Mouse (Mus musculus): ENCODE results near the gene Dcun1d2.
A peak's percentile ranks its signal among the peaks of the same experiment; 100 is the strongest.

DNA sequence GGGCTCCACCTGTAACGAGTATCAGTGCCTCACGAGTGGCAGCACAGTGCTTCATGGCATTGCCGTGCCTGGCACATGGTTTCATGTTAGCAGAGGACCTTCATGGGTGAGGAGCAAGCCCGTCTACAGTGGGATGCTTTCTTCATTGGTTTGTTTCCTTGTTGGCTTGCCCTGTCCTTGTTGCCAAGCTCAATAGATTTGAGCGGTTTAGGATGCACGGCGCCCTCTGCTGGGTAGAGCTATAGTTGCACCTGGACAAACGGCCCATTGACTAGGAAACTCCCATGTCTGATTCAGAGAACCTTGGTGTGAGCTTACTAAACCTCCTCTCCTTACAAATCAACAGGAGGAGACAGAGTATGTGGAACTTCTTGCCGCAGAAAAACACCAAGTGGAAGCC, 4.4 kb upstream of the Dcun1d2 start:
- TF ChIP-seq IRF4 (IDR thresholded peaks at IDR 0.05; ENCODE audit: low read depth, low read length) (0 out of 2 replicates have a peak, but pooled peaks have one; percentile 27), MEF2A (IDR thresholded peaks at IDR 0.05; ENCODE audit: borderline replicate concordance, low read depth, low read length) (no peak), ZNF384 (IDR thresholded peaks at IDR 0.05; ENCODE audit: low read depth, low read length) (no peak), USF2 (conservative IDR thresholded peaks at IDR 0.05; ENCODE audit: low read depth, low read length) (no peak), POLR2AphosphoS2 (IDR thresholded peaks at IDR 0.05; ENCODE audit: low read depth, low read length) (no peak), EP300 (IDR thresholded peaks at IDR 0.05; ENCODE audit: low read length) (no peak)
